Mouse (Mus musculus) retina, postnatal 7 days (tissue): ENCODE measurements around the gene Olfr649.
A peak's percentile ranks its signal among the peaks of the same experiment; 100 is the strongest.

Source experiments
- DNase-seq: peaks from one replicate; pipeline ENCODE4 v3.0.0-alpha.2; 2012; ENCODE audit warnings: low read depth, low spot score

Olfr649 gene

DNA sequence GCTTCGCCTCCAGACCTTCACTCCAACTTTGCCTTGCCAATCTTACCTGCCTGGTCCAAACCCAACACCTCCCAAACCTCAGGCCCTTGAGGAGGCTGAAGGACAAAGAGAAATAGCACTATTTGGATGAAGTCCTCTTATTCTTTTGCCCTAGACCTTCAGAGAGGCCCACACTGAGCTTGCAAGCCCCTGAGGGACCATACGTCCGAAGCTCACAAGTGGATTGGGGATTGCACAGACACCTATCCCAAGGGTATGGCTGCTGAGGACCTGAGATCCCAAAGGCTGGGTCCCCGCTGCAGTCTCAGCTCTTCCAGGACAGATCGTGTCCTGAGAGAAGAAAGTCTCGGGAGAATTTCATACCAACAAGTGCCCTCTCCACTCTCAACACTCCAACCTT is at the start of gene Olfr649:
Gene Olfr649, minus strand, starts transcription at position 101 of the 400 bp plus-strand sequence.
- no peak for DNase-seq

DNA sequence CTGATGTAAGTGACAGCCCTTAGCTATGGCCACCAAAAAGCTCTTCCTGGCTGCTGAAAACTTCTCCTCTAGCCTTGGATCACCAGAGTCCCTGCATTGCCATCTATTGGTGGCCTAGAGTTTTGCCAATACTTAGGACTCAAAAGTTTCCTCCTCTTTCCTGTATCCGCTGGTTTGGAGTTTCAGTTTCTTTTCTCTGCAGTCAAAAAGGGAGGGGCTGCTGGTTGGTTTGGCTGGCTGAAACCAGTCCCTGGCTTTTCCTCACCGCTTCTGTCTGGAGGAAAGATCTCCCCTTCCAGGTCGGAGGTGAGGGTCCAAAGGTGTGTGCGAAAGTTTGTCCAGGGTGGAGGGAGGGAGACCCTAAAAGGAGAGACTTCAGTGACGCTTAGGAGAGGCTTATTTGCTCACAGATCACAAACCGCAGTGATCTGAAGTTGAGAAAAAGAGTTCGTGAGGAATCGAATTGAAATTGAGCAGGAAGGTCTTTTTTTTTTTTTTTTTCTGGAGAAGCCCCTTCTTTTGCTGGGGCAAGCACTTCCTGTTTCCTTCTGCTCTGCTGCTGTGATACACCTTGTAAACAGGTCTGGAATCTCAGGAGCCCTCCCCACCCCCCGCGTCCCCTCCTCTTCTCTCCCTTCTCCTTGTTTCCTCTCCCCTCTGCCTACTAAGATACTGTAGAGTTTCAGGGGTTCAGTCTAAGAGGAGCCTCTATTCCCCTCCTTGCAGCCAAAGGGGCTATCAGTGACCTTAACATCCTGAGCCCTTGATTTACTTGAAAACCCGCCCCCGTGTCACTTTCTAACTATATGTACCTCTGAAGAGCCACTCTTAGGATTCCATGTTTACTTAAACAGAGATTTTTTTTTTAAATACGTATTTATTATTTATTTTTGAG is 48.7 kb upstream of the Olfr649 start, which contains the start of gene Trim34a:
Gene Trim34a, plus strand, starts transcription at position 171 of the 895 bp plus-strand sequence.
- DNase-seq, result peak; percentile 2

DNA sequence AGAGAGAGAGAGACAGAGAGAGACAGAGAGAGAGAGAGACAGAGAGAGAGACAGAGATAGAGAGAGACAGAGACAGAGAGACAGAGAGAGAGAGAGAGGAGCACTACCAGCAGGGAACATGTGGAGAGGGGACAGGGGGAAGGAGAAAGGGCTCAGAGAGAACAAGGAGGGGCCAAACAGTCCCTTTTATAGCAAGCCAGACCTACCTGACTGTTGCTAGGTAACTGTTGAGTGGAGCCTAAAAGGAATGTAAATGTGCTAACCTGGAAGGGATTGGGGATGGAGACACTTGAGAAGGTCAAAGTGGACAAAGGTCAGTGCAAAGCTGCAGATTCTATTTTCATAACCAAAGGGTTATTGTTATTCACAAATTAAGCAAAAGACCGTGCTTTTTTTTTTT is 47.8 kb upstream of the Olfr649 start:
- no peak for DNase-seq

DNA sequence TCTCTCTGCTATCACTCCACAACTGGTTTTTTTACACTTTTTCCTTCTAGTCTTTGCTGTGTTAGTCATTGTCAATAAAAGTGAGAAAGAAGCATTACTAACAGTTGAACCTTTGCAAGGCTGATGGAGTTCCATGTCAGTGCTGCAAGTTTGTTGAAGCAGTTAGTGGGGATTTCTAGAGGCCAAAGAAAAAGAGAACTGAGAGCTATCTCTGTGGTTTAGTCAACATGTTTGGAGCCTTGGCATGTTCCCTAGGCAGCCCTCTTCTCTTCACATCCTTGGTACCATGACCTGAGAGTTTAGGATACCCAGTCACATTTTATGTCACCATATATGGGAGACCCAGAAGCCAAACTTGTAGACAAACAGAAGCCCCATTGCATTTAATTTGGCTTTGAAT is 45.1 kb upstream of the Olfr649 start:
- DNase-seq, result no peak

DNA sequence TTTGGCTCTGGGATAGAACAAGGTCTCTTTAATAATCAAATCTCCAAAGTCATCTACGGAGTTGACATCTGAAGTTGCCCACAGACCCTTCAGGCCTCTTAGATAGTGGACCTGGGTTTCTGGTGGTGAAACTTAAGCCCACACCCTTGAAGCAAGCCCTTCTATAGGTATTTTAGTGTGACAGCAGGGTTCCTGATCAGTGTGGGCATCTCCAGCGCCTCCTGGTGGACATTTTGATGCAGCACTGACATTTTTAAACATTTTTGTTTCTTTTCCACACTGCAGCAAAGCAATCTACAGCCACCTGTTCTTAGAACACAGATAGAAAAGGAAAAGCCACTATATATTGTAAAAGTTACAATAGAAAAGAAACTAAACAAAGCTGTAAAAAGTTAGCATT is 35.4 kb upstream of the Olfr649 start:
- no peak for DNase-seq

DNA sequence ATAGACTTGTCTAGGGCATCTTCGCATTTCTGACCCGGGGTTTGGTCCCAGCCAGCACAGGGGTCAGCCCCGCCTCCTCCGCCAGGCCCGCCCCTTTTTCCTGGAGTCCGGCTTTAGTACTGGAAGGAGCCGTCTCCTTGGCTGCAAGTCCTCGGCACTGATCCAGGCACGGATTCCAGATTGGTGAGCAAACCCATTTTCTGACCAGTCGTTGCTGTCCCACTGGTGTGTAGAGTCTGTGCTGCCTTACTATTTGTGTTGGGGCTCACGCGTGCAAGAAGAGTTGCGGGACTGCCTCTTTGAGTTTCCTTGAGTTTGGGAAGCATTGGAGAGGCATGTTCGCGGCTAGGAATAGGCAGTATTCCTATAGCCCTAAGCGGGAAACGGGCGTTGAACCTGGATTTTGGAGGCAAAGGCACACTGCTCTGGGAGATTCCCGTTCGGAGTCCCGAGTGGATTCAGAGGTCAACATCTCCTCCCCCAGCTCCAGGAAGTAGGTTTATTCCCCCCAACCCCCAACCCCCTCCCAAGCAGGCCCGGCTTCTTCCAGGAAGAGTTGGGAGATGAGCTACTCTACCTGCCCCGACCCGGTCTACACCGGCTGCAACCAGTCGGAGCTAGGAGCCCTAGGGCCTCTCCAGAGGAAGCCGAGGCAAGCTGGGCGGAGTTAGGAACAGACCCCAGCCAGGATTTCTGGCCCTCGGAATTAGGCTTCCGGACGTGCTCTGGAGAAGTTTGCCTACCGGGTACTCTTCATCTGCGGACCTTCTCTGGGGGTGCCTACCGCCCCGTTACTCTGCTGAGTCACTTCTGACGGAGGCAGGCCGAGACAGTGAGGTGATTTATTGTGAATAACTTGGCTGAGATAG is 23.1 kb upstream of the Olfr649 start, which contains the start of gene Trim6:
Gene Trim6, plus strand, starts transcription at position 93 of the 869 bp plus-strand sequence.
- DNase-seq, result peak; percentile 11

DNA sequence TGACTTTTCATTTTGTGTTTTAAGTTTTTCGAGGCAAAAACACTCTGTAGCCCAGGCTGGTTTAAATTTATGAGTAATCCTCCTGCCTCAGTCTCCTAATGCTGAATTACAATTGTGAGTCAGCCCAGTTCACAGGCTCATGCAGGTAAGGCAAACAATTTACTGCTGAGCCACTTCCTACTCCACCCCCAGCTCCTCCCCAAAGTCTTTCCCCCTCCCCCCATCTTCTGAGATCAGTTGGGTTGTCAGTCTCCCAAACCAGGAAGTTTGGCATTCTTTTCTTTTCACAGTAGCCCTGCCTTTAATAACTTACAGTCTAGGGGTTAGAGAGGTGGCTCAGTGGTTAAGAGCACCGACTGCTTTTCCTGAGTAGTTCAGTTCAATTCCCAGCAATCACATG is 22.1 kb upstream of the Olfr649 start:
- DNase-seq, result no peak

DNA sequence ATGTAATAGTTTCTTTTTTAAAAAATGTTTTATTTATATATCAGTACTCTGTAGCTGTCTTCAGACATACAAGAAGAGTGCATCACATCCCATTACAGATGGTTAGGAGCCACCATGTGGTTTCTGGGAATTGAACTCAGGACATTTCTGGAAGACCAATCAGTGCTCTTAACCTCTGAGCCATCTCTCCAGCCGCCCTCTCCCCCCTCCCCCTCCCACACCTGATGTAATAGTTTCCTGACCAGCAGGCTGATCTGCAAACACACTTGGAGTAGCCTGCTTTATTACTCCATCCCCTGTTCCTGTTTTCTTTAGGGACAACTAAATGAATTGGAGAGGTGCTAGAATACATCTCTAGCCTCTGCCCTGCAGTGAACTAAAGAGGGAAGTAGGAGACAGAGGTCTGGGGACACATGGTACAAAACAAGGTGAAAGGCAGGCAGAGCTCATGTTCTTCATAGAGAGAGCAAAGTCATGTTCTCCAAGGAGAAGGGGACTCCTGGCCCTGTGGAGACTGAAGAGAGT is 20.3 kb upstream of the Olfr649 start:
- DNase-seq, result no peak

DNA sequence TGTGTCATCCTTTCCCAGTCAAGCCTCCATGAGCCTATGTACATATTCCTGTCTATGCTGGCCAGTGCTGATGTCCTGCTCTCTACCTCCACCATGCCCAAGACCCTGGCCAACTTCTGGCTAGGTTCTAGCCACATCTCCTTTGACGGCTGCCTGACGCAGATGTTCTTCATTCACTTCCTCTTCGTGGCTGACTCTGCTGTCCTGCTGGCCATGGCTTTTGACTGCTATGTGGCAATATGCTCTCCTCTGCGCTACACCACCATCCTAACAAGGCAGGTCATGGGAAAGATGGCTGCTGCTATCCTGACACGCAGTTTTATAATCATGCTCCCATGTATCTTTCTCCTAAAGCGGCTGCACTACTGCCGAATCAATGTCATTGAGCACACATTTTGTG is 10.4 kb upstream of the Olfr649 start:
- no peak for DNase-seq

DNA sequence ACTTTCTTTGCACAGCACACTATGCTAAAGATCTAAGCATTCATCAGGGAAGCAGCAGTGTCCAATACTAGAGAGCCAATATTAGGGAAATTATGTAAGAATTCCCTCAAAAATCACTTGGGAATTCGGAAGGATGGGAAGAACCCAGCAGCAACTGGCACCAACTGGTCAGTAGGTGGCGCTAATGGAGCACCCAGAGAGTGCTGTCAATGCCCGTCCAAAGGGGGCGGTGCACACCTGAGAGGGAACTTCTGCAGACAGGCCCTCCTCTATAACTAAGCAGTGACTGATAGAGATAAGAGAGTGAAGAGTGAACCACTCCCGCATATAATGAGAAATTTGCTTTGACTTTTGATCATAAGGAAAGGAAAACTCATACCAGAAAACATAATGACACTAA is 4.0 kb upstream of the Olfr649 start:
- peak; percentile 25 for DNase-seq

DNA sequence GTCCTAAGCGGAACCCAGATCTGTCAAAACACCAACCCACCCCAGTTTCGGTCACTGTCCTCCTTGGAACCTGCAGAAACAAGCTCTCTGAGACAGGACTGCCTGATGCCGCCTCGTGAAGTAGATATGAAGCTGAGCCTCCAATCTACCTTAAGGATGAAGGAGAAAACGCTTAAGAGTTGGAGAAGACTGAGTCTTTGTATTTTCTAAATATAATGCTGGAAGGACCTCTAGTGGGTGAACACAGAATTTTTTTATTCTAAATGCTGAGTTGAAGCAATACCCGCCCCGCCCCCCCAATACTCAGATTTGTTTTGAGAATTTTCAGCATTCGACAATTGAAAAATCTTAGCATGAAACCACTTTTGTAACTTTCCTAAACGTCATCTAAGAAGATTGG is 4.5 kb downstream of the Olfr649 start:
- DNase-seq, result no peak

DNA sequence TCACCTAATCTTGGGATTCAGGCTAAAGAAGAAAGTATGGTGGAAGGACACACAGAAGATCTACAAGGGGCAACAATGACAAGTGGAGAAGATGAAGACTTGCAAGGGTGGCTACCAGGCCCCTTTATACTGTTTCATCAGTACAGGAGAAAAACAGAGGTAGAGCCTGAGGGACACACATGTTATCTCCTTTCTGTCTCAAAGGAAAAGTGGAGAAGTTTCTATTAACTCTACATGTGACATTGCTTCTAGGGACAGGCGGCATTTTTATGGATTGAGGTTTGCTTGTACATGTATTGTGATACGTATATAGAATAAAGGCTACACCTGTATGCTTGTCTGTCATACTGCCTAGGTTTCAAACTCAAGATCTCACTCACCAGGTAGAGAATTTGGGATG is 12.5 kb downstream of the Olfr649 start, which contains the start of gene Olfr648:
Gene Olfr648, minus strand, starts transcription at position 101 of the 400 bp plus-strand sequence.
- DNase-seq, result no peak

DNA sequence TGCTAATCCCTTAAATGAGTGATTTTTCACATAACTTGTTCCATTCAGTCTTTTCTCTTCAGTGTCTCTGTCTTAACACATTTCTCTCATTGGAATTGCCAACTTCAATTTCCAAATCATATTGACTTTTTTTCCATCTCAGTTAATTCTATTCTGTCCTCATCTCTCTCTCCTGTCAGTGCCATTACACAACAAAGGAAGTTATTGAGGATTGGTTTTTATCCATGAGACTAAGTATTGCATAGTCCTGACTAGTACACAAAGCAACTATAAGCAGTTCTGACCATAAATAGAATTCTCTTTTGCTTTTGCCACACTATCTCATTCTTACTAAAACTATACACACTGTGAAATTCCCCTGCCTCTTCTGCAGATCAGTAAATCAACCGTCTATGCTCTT is 16.7 kb downstream of the Olfr649 start:
- DNase-seq, result no peak

DNA sequence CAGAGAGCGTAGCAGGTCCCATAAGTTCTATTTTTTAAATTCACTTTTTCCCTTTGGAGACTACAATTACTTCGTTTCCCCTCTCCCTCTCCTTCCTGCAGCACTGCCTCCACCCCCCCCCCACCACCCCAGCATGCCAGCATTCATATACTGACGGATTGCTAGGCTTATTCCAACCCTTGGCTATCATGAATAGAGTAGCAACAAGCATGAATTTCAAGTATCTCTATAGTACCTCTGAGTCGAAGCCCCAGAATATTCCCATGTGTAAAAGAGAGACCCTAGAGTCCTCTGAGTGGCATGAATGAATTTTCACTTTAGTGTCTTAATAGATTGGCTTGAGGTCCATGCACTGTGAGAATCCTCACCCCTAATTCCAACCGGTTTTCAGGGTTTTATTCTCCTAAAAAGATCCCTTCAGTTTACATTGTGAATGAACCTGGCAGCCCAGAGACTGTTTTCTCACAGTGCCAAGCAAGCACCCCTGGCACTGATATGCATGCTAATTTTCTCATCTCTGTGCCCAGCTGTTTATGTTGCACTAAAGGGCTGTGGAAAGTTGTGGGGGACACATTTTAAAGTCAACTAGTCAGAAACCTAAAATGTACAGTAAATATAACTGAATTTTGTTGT is 17.2 kb downstream of the Olfr649 start:
- DNase-seq, result no peak

DNA sequence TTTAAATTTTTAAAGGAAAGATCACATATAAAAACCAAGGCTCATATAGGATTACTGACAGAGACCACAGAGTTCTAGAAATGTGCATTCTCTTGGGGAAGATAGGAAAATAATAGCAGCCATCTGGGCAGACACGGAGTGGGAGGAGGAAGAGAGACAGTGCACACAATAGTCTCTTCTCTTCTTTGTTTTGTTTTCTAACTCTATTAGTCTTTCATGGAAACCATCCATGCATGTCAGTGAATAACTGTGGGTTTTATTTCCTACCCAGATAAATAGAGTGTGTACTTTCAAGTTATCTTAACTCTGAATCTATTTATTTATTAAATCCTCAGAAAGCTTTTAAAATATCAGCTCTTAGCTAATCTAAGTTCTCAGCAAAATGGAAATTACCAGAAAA is 20.7 kb downstream of the Olfr649 start:
- no peak for DNase-seq

DNA sequence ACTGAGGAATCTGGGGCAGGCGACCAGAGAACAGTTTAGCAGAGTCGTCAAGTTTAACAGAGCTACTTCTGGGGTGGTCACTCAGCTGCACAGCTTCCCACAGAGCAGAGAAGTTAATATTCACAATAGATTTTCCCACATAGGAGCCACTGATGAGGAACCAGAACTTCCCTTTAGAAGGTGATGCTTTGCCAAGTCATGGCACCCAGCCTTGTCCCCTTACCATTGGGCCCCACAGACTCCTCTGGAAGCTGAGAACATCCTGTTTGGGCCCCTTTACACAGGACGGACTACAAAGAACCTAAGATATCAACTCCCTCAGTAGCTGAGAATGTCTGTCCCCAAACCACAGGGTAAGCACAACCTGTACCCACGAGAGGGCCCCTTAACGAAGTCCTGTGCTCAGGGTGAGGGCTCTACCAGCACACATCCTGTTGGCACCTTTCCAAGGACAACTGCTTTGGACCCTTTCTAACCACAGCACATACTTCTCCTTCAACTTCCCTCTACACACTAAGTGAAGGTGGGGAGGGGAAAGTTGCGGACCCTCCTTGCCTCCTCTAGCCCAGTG is 26.1 kb downstream of the Olfr649 start:
- no peak for DNase-seq

DNA sequence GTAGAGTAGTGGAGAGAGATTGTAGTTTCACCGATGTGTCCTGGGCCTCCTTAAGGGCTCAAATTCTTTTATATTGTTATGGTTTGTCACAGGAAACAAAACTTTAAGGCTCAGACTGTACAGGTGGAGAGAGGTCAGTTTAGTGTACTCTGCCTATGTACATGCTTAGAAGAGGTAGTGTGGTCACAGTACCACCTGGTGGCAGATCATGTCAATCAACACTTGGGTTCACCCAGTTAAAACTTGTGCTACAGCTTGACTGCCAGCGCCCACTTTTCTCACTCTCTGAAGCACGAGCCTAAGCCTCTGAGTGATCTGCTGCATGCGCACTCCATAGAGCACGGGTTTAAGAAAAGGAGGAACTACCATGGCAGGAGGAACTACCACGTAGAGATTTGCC is 28.7 kb downstream of the Olfr649 start:
- DNase-seq, result no peak

DNA sequence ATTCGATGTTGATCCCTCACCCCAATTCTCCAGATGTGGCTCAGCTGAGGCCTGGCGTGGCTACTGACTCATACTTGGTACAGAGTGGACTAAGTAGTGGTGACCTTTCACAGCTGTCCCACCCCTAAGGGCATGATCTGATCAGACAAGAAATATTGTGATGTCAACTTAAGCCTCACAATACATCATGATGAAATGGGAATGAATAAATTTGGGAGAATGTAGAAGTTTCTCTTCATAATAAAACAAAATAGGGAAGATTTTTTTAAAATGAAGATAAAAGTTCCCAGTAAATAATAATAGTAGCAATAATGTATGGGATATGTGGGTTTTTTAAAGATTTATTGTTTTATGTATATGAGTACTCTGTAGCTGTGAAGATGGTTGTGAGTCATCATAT is 45.3 kb downstream of the Olfr649 start, which contains the start of gene Ubqlnl:
Gene Ubqlnl, minus strand, starts transcription at position 101 of the 400 bp plus-strand sequence.
- no peak for DNase-seq

DNA sequence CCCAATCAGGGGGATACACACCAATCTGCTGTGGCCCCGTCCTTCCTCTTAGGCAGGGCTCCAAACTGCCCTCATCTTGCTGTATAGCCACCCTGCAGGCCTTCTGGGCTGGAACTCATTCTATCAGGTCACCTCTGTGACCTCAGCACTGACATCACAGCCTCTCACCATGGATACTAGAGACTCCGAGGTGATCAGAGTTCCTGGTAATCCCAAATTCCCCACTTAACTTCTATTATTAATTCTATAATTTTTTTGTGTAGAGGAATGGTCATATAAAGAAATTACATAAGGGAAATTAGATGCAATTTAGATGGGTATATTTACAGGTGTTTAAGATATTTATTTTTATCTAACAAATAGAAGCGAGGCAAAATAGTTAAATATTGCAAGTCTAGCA is 52.6 kb downstream of the Olfr649 start, which contains the start of gene Ubqln3:
Gene Ubqln3, minus strand, starts transcription at position 101 of the 400 bp plus-strand sequence.
- DNase-seq, result no peak
